Mouse (Mus musculus) intestine, embryonic 16.5 days (tissue): ENCODE data around the gene Irs3. TPM values are rescaled to one million over a fixed set of nuclear protein-coding genes. Genes with fewer than 3 reads are reported as not detected.

Experiments used
- ATAC-seq: fragments of 200-750 bp; cut with Nextera tagmentation; 2 replicates; pipeline ENCODE4 v1.8.0; 2017; ENCODE audit warnings: moderate TSS enrichment, moderate library complexity
- H3K27ac ChIP-seq: fragments of 300-500 bp; sonication (generic); 2 replicates; pipeline ENCODE4 v1.5.1; 2014; ENCODE audit warnings: mild to moderate bottlenecking, low read length
- H3K27me3 ChIP-seq: fragments of 300-500 bp; sonication (generic); replicated peaks from 2 replicates; pipeline ENCODE4 v1.6.1; 2014; ENCODE audit warnings: low read length, control low read depth, mixed read lengths; ENCODE audit not compliant: control insufficient read depth, insufficient read depth
- H3K36me3 ChIP-seq: fragments of 300-500 bp; sonication (generic); 2 replicates; pipeline ENCODE4 v1.6.1; 2014; ENCODE audit warnings: low read length, control low read depth; ENCODE audit not compliant: control insufficient read depth, insufficient read depth
- H3K4me1 ChIP-seq: fragments of 300-500 bp; sonication (generic); 2 replicates; pipeline ENCODE4 v1.6.1; 2014; ENCODE audit warnings: low read length, control low read depth, mixed read lengths; ENCODE audit not compliant: control insufficient read depth, insufficient read depth
- H3K4me2 ChIP-seq: fragments of 300-500 bp; sonication (generic); 2 replicates; pipeline ENCODE4 v1.6.1; 2014; ENCODE audit warnings: low read depth, low read length, control low read depth
- H3K4me3 ChIP-seq: fragments of 300-500 bp; sonication (generic); 2 replicates; pipeline ENCODE4 v1.5.1; 2014; ENCODE audit warnings: mild to moderate bottlenecking, low read length
- H3K9ac ChIP-seq: fragments of 300-500 bp; sonication (generic); 2 replicates; pipeline ENCODE4 v1.6.1; 2014; ENCODE audit warnings: low read depth, low read length
- H3K9me3 ChIP-seq: fragments of 300-500 bp; sonication (generic); 2 replicates; pipeline ENCODE4 v1.6.1; 2016; ENCODE audit warnings: low read length, control low read depth; ENCODE audit not compliant: control insufficient read depth
- WGBS: fragments of 180-500 bp; shearing (Covaris S2); extraction: QIAGEN DNeasy Blood & Tissue Kit; methylation state at CpG from one replicate; pipeline ENCODE4 v1.1.7; 2014; 5-methylcytosine and 5-hydroxymethylcytosine counted together
- polyA plus RNA-seq: library from polyadenylated mRNA; unstranded; fragments of >200 nt; fragmentation: Nextera tagmentation; extraction: Ambion mirVana; gene quantifications from 2 replicates; pipeline ENCODE4 v1.2.1, GENCODE M21; 2015

Gene Irs3
- polyA plus RNA-seq, 1 experiment from 2014 or later = 0.27 TPM

- peak within 1 kb of the TSS; percentile 82 for H3K27ac ChIP-seq
- H3K27me3 ChIP-seq = no peaks in the 10 kb centered on the region
- H3K4me2 ChIP-seq = peak within 1 kb of the TSS; percentile 11; the same call in 1 of the 2 replicates
- H3K4me3 ChIP-seq = no peak within 1 kb of the TSS
- WGBS = 35% methylated on average over 11 of the region's 11 CpGs
- H3K9me3 ChIP-seq = no peaks in the 10 kb centered on the region
- no peaks in the 10 kb centered on the region for H3K36me3 ChIP-seq
- H3K4me1 ChIP-seq = peaks cover 40% of the 10 kb centered on the region
- peak within 1 kb of the TSS; percentile 27 for H3K9ac ChIP-seq
- ATAC-seq = peak; percentile 83
These were observed 32.0 kb downstream of the Irs3 start, which contains the start of gene Pcolce for GRCm38 (mm10) chr5:137613550-137613949. TSS of gene Pcolce (minus strand) at chr5:137613784.

- peak overlapping the region; percentile 27 for H3K9ac ChIP-seq
- 75% methylated on average over 5 of the region's 5 CpGs for WGBS
- H3K27ac ChIP-seq = peak overlapping the region; percentile 82
- H3K27me3 ChIP-seq = no peaks in the 10 kb centered on the region
- H3K36me3 ChIP-seq = no peaks in the 10 kb centered on the region
- H3K4me2 ChIP-seq = peak overlapping the region; percentile 11; the same call in 1 of the 2 replicates
- no peak overlapping the region for H3K4me3 ChIP-seq
- peak; percentile 5; the same call in 1 of the 2 replicates for ATAC-seq
- H3K4me1 ChIP-seq = peaks cover 43% of the 10 kb centered on the region
- no peaks in the 10 kb centered on the region for H3K9me3 ChIP-seq
These were observed 32.4 kb downstream of the Irs3 start for GRCm38 (mm10) chr5:137613076-137613475.

GRCm38 (mm10) chr5:137611245-137611602 lies 34.3 kb downstream of the Irs3 start:
- Histone ChIP-seq H3K4me1 (peaks cover 43% of the 10 kb centered on the region), H3K36me3 (no peaks in the 10 kb centered on the region), H3K9me3 (no peaks in the 10 kb centered on the region), H3K4me2 (peak overlapping the region; percentile 42), H3K4me3 (peak overlapping the region; percentile 32), H3K27ac (peak overlapping the region; percentile 91), H3K27me3 (no peaks in the 10 kb centered on the region), H3K9ac (peak overlapping the region; percentile 65)
- peak; percentile 43 for ATAC-seq
- 9% methylated on average over 6 of the region's 6 CpGs for WGBS

- H3K27ac ChIP-seq = peak overlapping the region; percentile 91
- H3K4me2 ChIP-seq = peak overlapping the region; percentile 42
- H3K4me3 ChIP-seq = peak overlapping the region; percentile 32
- no peaks in the 10 kb centered on the region for H3K27me3 ChIP-seq
- H3K9me3 ChIP-seq = no peaks in the 10 kb centered on the region
- peak; percentile 24 for ATAC-seq
- 14% methylated on average over 12 of the region's 12 CpGs for WGBS
- peaks cover 43% of the 10 kb centered on the region for H3K4me1 ChIP-seq
- peak overlapping the region; percentile 65 for H3K9ac ChIP-seq
- no peaks in the 10 kb centered on the region for H3K36me3 ChIP-seq
These were observed 34.8 kb downstream of the Irs3 start for GRCm38 (mm10) chr5:137610548-137611244.

GRCm38 (mm10) chr5:137610056-137610455 lies 35.5 kb downstream of the Irs3 start:
- H3K27me3 ChIP-seq = no peaks in the 10 kb centered on the region
- 70% methylated on average over 4 of the region's 4 CpGs for WGBS
- no peaks in the 10 kb centered on the region for H3K36me3 ChIP-seq
- peak overlapping the region; percentile 42 for H3K4me2 ChIP-seq
- H3K4me3 ChIP-seq = peak overlapping the region; percentile 32
- H3K9ac ChIP-seq = peak overlapping the region; percentile 65
- H3K27ac ChIP-seq = peak overlapping the region; percentile 91
- ATAC-seq = no peak
- H3K4me1 ChIP-seq = peaks cover 43% of the 10 kb centered on the region
- H3K9me3 ChIP-seq = no peaks in the 10 kb centered on the region

- Histone ChIP-seq H3K9me3 (no peaks in the 10 kb centered on the region), H3K9ac (0 out of 2 replicates have a peak overlapping the region, but pooled peaks have one; percentile 39), H3K27ac (no peak overlapping the region), H3K4me2 (no peak overlapping the region), H3K4me3 (no peak overlapping the region), H3K4me1 (peaks cover 43% of the 10 kb centered on the region), H3K27me3 (no peaks in the 10 kb centered on the region), H3K36me3 (no peaks in the 10 kb centered on the region)
- WGBS = 63% methylated on average over 3 of the region's 3 CpGs
- no peak for ATAC-seq
These were observed 36.2 kb downstream of the Irs3 start for GRCm38 (mm10) chr5:137609292-137609691.

- Histone ChIP-seq H3K4me2 (peak overlapping the region; percentile 43), H3K36me3 (no peaks in the 10 kb centered on the region), H3K9me3 (no peaks in the 10 kb centered on the region), H3K27me3 (no peaks in the 10 kb centered on the region), H3K4me1 (peaks cover 41% of the 10 kb centered on the region), H3K4me3 (peak overlapping the region; percentile 12), H3K9ac (peak overlapping the region; percentile 39; the same call in 1 of the 2 replicates), H3K27ac (no peak overlapping the region)
- WGBS = 26% methylated on average over 22 of the region's 23 CpGs
- ATAC-seq = no peak
These were observed 36.8 kb downstream of the Irs3 start for GRCm38 (mm10) chr5:137608654-137609190.

- Histone ChIP-seq H3K4me1 (peaks cover 37% of the 10 kb centered on the region), H3K36me3 (no peaks in the 10 kb centered on the region), H3K4me2 (peak overlapping the region; percentile 43), H3K27ac (no peak overlapping the region), H3K9ac (peak overlapping the region; percentile 39; the same call in 1 of the 2 replicates), H3K9me3 (no peaks in the 10 kb centered on the region), H3K4me3 (peak overlapping the region; percentile 12), H3K27me3 (no peaks in the 10 kb centered on the region)
- no peak for ATAC-seq
- WGBS = 24% methylated on average over 26 of the region's 26 CpGs
These were observed 37.5 kb downstream of the Irs3 start for GRCm38 (mm10) chr5:137607860-137608653.

- Histone ChIP-seq H3K36me3 (no peaks in the 10 kb centered on the region), H3K4me2 (peak overlapping the region; percentile 63), H3K4me3 (peak overlapping the region; percentile 83), H3K9ac (peak overlapping the region; percentile 90), H3K27me3 (no peaks in the 10 kb centered on the region), H3K4me1 (peaks cover 22% of the 10 kb centered on the region), H3K27ac (peak overlapping the region; percentile 92), H3K9me3 (no peaks in the 10 kb centered on the region)
- under 1% methylated on average over 22 of the region's 22 CpGs for WGBS
- ATAC-seq = peak; percentile 5; the same call in 1 of the 2 replicates
These were observed 44.2 kb downstream of the Irs3 start for GRCm38 (mm10) chr5:137601365-137601729.
